Mouse (Mus musculus) CH12.LX (cell line): Measurements from ENCODE around the gene Grb2. TPM values are rescaled to one million over a fixed set of nuclear protein-coding genes. Genes with fewer than 3 reads are reported as not detected.

Source experiments
- DNase-seq: peaks from one replicate; pipeline ENCODE4 v3.0.0-alpha.2; 2013; ENCODE audit errors: extremely low read depth
- H3K27ac ChIP-seq: 2 replicates; pipeline ENCODE4 v1.5.1; 2012; ENCODE audit warnings: low read depth, mild to moderate bottlenecking, control low read depth, moderate library complexity; ENCODE audit not compliant: insufficient read depth
- H3K27me3 ChIP-seq: replicated peaks from 2 replicates; pipeline ENCODE3; 2012; ENCODE audit warnings: inconsistent platforms
- H3K36me3 ChIP-seq, 2 experiments: replicated peaks in 1 of 2; 2 replicates each; pipeline versions ENCODE3 to v1.6.1; 2012; ENCODE audit warnings: inconsistent platforms in 1 of 2, low read length in 1 of 2, mild to moderate bottlenecking in 1 of 2, mixed read lengths in 1 of 2, moderate library complexity in 1 of 2; ENCODE audit not compliant: control insufficient read depth in 1 of 2, insufficient read depth in 1 of 2
- H3K4me1 ChIP-seq, 2 experiments: 2 replicates each; pipeline ENCODE4 v1.6.1; 2012; ENCODE audit warnings: inconsistent platforms in 1 of 2, moderate library complexity in 1 of 2; ENCODE audit not compliant: insufficient read depth in 2 of 2, control insufficient read depth in 1 of 2
- H3K4me2 ChIP-seq: 2 replicates; pipeline ENCODE4 v1.6.1; 2012; ENCODE audit warnings: low read depth, mild to moderate bottlenecking, control low read depth; ENCODE audit not compliant: poor library complexity, insufficient read depth, severe bottlenecking
- H3K4me3 ChIP-seq, 3 experiments: fragments of 150-350 bp in 1 of 3; sonication (generic) in 1 of 3; replicated peaks in 1 of 3; 2 replicates each; pipeline versions ENCODE3 to v1.5.1; 2011 to 2012; ENCODE audit warnings: low read depth in 2 of 3, low read length in 2 of 3, mild to moderate bottlenecking in 2 of 3, moderate library complexity in 2 of 3, control low read depth in 1 of 3, improper control_type of control experiment in 1 of 3, inconsistent platforms in 1 of 3, mixed read lengths in 1 of 3; ENCODE audit not compliant: poor library complexity in 1 of 3
- H3K79me2 ChIP-seq: replicated peaks from 2 replicates; pipeline ENCODE4 v1.6.1; 2012; ENCODE audit warnings: mild to moderate bottlenecking, moderate library complexity; ENCODE audit not compliant: control insufficient read depth, poor library complexity, insufficient read depth, severe bottlenecking; ENCODE audit errors: extremely low read depth
- H3K9ac ChIP-seq: 2 replicates; pipeline ENCODE4 v1.6.1; 2012; ENCODE audit warnings: low read depth, mild to moderate bottlenecking, control low read depth, moderate library complexity; ENCODE audit not compliant: insufficient read depth
- H3K9me3 ChIP-seq: replicated peaks from 2 replicates; pipeline ENCODE3; 2012; ENCODE audit warnings: low read length, inconsistent platforms, mixed read lengths
- CHD2 ChIP-seq: IDR thresholded peaks from 2 replicates; pipeline ENCODE4 v1.6.1; 2011; ENCODE audit warnings: low read length, improper control_type of control experiment
- CTCF ChIP-seq, 2 experiments: IDR thresholded peaks in 1 of 2; conservative IDR thresholded peaks in 1 of 2; 2 replicates each; pipeline ENCODE4 v1.5.1; 2011 to 2012; ENCODE audit warnings: low read depth in 2 of 2, low read length in 2 of 2, improper control_type of control experiment in 1 of 2, inconsistent platforms in 1 of 2, mild to moderate bottlenecking in 1 of 2, moderate library complexity in 1 of 2
- EP300 ChIP-seq: IDR thresholded peaks from 2 replicates; pipeline ENCODE4 v1.6.1; 2011; ENCODE audit warnings: low read length, improper control_type of control experiment
- ETS1 ChIP-seq: conservative IDR thresholded peaks from 2 replicates; pipeline ENCODE4 v1.6.1; 2012; ENCODE audit warnings: low read depth, mild to moderate bottlenecking, inconsistent platforms, low read length, improper control_type of control experiment, moderate library complexity
- HCFC1 ChIP-seq: IDR thresholded peaks from 2 replicates; pipeline ENCODE4 v1.6.1; 2012; ENCODE audit warnings: low read depth, mild to moderate bottlenecking, inconsistent platforms, low read length, improper control_type of control experiment
- IRF4 ChIP-seq: IDR thresholded peaks from 2 replicates; pipeline ENCODE4 v1.6.1; 2014; ENCODE audit warnings: low read depth, mild to moderate bottlenecking, inconsistent platforms, low read length, improper control_type of control experiment
- JUN ChIP-seq: IDR thresholded peaks from 2 replicates; pipeline ENCODE4 v1.6.1; 2011; ENCODE audit warnings: low read depth, mild to moderate bottlenecking, low read length, improper control_type of control experiment, moderate library complexity; ENCODE audit not compliant: insufficient read depth
- JUND ChIP-seq: conservative IDR thresholded peaks from 2 replicates; pipeline ENCODE4 v1.6.1; 2011; ENCODE audit warnings: low read depth, low read length, improper control_type of control experiment
- MAX ChIP-seq: IDR thresholded peaks from 2 replicates; pipeline ENCODE4 v1.6.1; 2011; ENCODE audit warnings: low read length, improper control_type of control experiment
- MAZ ChIP-seq: IDR thresholded peaks from 2 replicates; pipeline ENCODE4 v1.6.1; 2012; ENCODE audit warnings: low read depth, mild to moderate bottlenecking, inconsistent platforms, low read length, improper control_type of control experiment, moderate library complexity
- MYC ChIP-seq: IDR thresholded peaks from 2 replicates; pipeline ENCODE4 v1.6.1; 2011; ENCODE audit warnings: low read depth, mild to moderate bottlenecking, improper control_type of control experiment, low read length
- PAX5 ChIP-seq: IDR thresholded peaks from 2 replicates; pipeline ENCODE4 v1.6.1; 2012; ENCODE audit warnings: low read length, inconsistent platforms, mixed read lengths
- POLR2A ChIP-seq: IDR thresholded peaks from 2 replicates; pipeline ENCODE4 v1.6.1; 2011; ENCODE audit warnings: low read depth, mild to moderate bottlenecking, improper control_type of control experiment, low read length
- RAD21 ChIP-seq: IDR thresholded peaks from 2 replicates; pipeline ENCODE4 v1.6.1; 2011; ENCODE audit warnings: low read depth, mild to moderate bottlenecking, low read length, improper control_type of control experiment, moderate library complexity
- SIN3A ChIP-seq: IDR thresholded peaks from 2 replicates; pipeline ENCODE4 v1.6.1; 2012; ENCODE audit warnings: low read length, improper control_type of control experiment, inconsistent platforms
- SMC3 ChIP-seq: IDR thresholded peaks from 2 replicates; pipeline ENCODE4 v1.6.1; 2011; ENCODE audit warnings: low read depth, low read length, improper control_type of control experiment
- TCF12 ChIP-seq: IDR thresholded peaks from 2 replicates; pipeline ENCODE4 v1.6.1; 2014; ENCODE audit warnings: low read depth, mild to moderate bottlenecking, inconsistent platforms, low read length, improper control_type of control experiment
- USF2 ChIP-seq: conservative IDR thresholded peaks from 2 replicates; pipeline ENCODE4 v1.6.1; 2011; ENCODE audit warnings: low read depth, low read length, improper control_type of control experiment
- ZC3H11A ChIP-seq: IDR thresholded peaks from 2 replicates; pipeline ENCODE4 v1.6.1; 2012; ENCODE audit warnings: low read depth, mild to moderate bottlenecking, inconsistent platforms, low read length, improper control_type of control experiment
- ZKSCAN1 ChIP-seq: IDR thresholded peaks from 2 replicates; pipeline ENCODE4 v1.6.1; 2012; ENCODE audit warnings: low read depth, inconsistent platforms, low read length, improper control_type of control experiment, borderline replicate concordance
- ZMIZ1 ChIP-seq: IDR thresholded peaks from 2 replicates; pipeline ENCODE4 v1.6.1; 2012; ENCODE audit warnings: low read depth, mild to moderate bottlenecking, inconsistent platforms, low read length, improper control_type of control experiment
- ZNF384 ChIP-seq: IDR thresholded peaks from 2 replicates; pipeline ENCODE4 v1.6.1; 2012; ENCODE audit warnings: low read depth, low read length, improper control_type of control experiment, inconsistent platforms
- dilution Hi-C: fragments of 300-500 bp; cut with MboI; formaldehyde crosslinking; loops from 2 replicates; pipeline ENCODE4 v1.14.3; 2020; ENCODE audit warnings: low sequenced_read_pairs; ENCODE audit not compliant: extremely low pct_unique_long_range_greater_than_20kb, extremely low pct_ligation_motif_present
- in situ Hi-C: fragments of 300-500 bp; cut with MboI; formaldehyde crosslinking; loops from 3 replicates; pipeline ENCODE4 v1.14.3; 2019; ENCODE audit warnings: low sequenced_read_pairs, low pct_ligation_motif_present, low pct_unique_long_range_greater_than_20kb, mixed read lengths
- polyA plus RNA-seq: library from polyadenylated mRNA; unstranded; fragments of >175 nt; gene quantifications from 2 replicates; pipeline ENCODE4 v1.2.1, GENCODE M21; 2012; ENCODE audit warnings: low read depth; ENCODE audit not compliant: insufficient read length
- total RNA-seq, 2 experiments: library from RNA; depleted of rRNA; stranded (reverse); fragments of 300-350 nt in 1 of 2; fragments of >200 nt in 1 of 2; gene quantifications; 2 replicates each; pipeline ENCODE4 v1.2.3; 2012 to 2014

Gene Grb2
- total and polyA plus RNA-seq, 3 experiments, result 63.6 to 241 (median 117) TPM

- TF ChIP-seq RAD21, result no peak
- peak; percentile 96 for TF ChIP-seq ETS1
- TF ChIP-seq USF2, result no peak
- TF ChIP-seq JUN, result no peak
- TF ChIP-seq ZC3H11A, result no peak
- TF ChIP-seq EP300, result peak; percentile 50
- TF ChIP-seq SIN3A, result 0 out of 2 replicates have a peak, but pooled peaks have one; percentile 27
- peak; percentile 66; the same call in 1 of the 2 replicates for TF ChIP-seq POLR2A
- TF ChIP-seq CHD2, result no peak
- peak; percentile 85 for TF ChIP-seq TCF12
- TF ChIP-seq MAZ, result no peak
- TF ChIP-seq HCFC1, result no peak
- TF ChIP-seq MYC, result peak; percentile 15; the same call in 1 of the 2 replicates
- TF ChIP-seq JUND, result no peak
- peak; percentile 71 for TF ChIP-seq IRF4
- no peak for TF ChIP-seq ZKSCAN1
- TF ChIP-seq PAX5, result no peak
- no peak for TF ChIP-seq CTCF (conservative IDR thresholded peaks at IDR 0.05 in 1 of 2, IDR thresholded peaks at IDR 0.05 in 1 of 2; ENCODE audit: low read depth in 2 of 2, low read length in 2 of 2)
- TF ChIP-seq MAX, result no peak
- TF ChIP-seq ZNF384, result no peak
Observed at GRCm38 (mm10) chr11:115643265-115643664, 65.1 kb downstream of the Grb2 start (continued).

- Histone ChIP-seq H3K9me3 (no peaks in the 10 kb centered on the region), H3K27me3 (no peaks in the 10 kb centered on the region), H3K36me3 (peaks cover 23 to 29% of the 10 kb centered on the region in 2 experiments), H3K79me2 (peaks cover 18% of the 10 kb centered on the region), H3K4me1 (peaks cover 59 to 94% of the 10 kb centered on the region in 2 experiments), H3K27ac (peak overlapping the region; percentile 83), H3K9ac (no peak overlapping the region), H3K4me2 (no peak overlapping the region), H3K4me3 (no peak overlapping the region)
- TF ChIP-seq CTCF (conservative IDR thresholded peaks at IDR 0.05 in 1 of 2, IDR thresholded peaks at IDR 0.05 in 1 of 2; ENCODE audit: low read depth in 2 of 2, low read length in 2 of 2) (peak in 1 of 2 experiments; percentile 22; a peak in 1 of 4 replicates), ZNF384 (peak; percentile 60), JUN (no peak), MYC (peak; percentile 70; the same call in 1 of the 2 replicates), ZMIZ1 (no peak), SMC3 (peak; percentile 11; the same call in 1 of the 2 replicates)
- in situ Hi-C loops (loop anchor here (5.0 to 25.0 kb wide), 3 partner anchors 70 to 770 kb away; partner anchors contain the start of genes Caskin2, Rnf157 and Tsen54), dilution Hi-C loops (no loop called here)
- DNase-seq, result no peak
Observed at GRCm38 (mm10) chr11:115642705-115643104, 65.7 kb downstream of the Grb2 start.
